Mouse (Mus musculus) adrenal gland, postnatal 25 days (tissue): ENCODE data around the gene Dnajb8. TPM values are rescaled to one million over a fixed set of nuclear protein-coding genes. Genes with fewer than 3 reads are reported as not detected.

Experiments
- DNase-seq: peaks from one replicate; pipeline ENCODE4 v3.0.0; 2021; ENCODE audit warnings: mixed read lengths
- total RNA-seq: library from RNA; stranded (reverse); gene quantifications from 2 replicates; pipeline ENCODE4 v1.2.3, GENCODE M21; 2021

Gene Dnajb8
- total RNA-seq, 1 experiment from 2014 or later = not detected

- no peak for DNase-seq
Measured at GRCm38 (mm10) chr6:88199718-88200692, 22.1 kb upstream of the Dnajb8 start.

- no peak for DNase-seq
Measured at GRCm38 (mm10) chr6:88200693-88201609, 21.1 kb upstream of the Dnajb8 start.

GRCm38 (mm10) chr6:88201926-88202700 lies 20.0 kb upstream of the Dnajb8 start:
- DNase-seq = no peak

- peak; percentile 48 for DNase-seq
Measured at GRCm38 (mm10) chr6:88202921-88203690, 19.0 kb upstream of the Dnajb8 start.

GRCm38 (mm10) chr6:88203791-88204405 lies 18.2 kb upstream of the Dnajb8 start:
- DNase-seq = no peak

- peak; percentile 2 for DNase-seq
Measured at GRCm38 (mm10) chr6:88204531-88205385, 17.3 kb upstream of the Dnajb8 start.

GRCm38 (mm10) chr6:88205386-88205700 lies 16.7 kb upstream of the Dnajb8 start:
- peak; percentile 6 for DNase-seq

GRCm38 (mm10) chr6:88205937-88206336 lies 16.1 kb upstream of the Dnajb8 start:
- DNase-seq = no peak

GRCm38 (mm10) chr6:88206566-88206965 lies 15.5 kb upstream of the Dnajb8 start:
- DNase-seq = no peak

GRCm38 (mm10) chr6:88207403-88208033 lies 14.6 kb upstream of the Dnajb8 start:
- peak; percentile 0 for DNase-seq

GRCm38 (mm10) chr6:88208321-88208720 lies 13.7 kb upstream of the Dnajb8 start:
- no peak for DNase-seq

- DNase-seq = no peak
Measured at GRCm38 (mm10) chr6:88209453-88209852, 12.6 kb upstream of the Dnajb8 start.

GRCm38 (mm10) chr6:88210182-88210581 lies 11.9 kb upstream of the Dnajb8 start:
- no peak for DNase-seq

GRCm38 (mm10) chr6:88215797-88216196 lies 6.3 kb upstream of the Dnajb8 start:
- no peak for DNase-seq

- no peak for DNase-seq
Measured at GRCm38 (mm10) chr6:88216199-88216598, 5.9 kb upstream of the Dnajb8 start.

GRCm38 (mm10) chr6:88219094-88219493 lies 3.0 kb upstream of the Dnajb8 start:
- DNase-seq = no peak

- DNase-seq = no peak
Measured at GRCm38 (mm10) chr6:88226570-88226994, 4.5 kb downstream of the Dnajb8 start.

GRCm38 (mm10) chr6:88227537-88227936 lies 5.5 kb downstream of the Dnajb8 start:
- DNase-seq = no peak

- no peak for DNase-seq
Measured at GRCm38 (mm10) chr6:88229221-88229620, 7.2 kb downstream of the Dnajb8 start.
